Mouse (Mus musculus): ENCODE data around the gene Olfr1317. TPM values are rescaled to one million over a fixed set of nuclear protein-coding genes. Genes with fewer than 3 reads are reported as not detected.

Gene Olfr1317
- polyA plus RNA-seq (2014; fragmentation: Illumina TruSeq; extraction: RNeasy Lipid Tissue Mini Kit (QIAGEN cat#74804)), result not detected

DNA sequence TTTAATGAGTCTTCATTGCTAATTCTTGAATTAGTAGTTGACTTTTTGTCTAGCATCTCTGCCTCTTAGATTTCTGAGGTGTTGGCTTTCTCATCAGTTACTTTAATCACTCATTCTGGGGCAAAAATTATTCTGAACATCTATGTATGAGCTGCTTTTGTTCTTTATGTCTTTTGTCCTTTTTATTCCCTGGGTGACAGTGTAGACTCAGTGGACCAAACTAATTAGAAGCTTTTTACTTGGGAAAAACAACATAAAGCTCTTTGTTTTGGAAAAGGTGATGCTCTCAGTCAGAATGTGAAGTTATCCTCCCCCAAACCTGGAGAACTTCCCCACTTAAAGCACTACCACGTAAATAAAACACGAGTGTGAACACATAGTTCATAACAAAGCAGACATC, at the start of gene Olfr1317:
Olfr1317 (plus strand) TSS at position 301 of the 400 bp plus-strand sequence.

DNA sequence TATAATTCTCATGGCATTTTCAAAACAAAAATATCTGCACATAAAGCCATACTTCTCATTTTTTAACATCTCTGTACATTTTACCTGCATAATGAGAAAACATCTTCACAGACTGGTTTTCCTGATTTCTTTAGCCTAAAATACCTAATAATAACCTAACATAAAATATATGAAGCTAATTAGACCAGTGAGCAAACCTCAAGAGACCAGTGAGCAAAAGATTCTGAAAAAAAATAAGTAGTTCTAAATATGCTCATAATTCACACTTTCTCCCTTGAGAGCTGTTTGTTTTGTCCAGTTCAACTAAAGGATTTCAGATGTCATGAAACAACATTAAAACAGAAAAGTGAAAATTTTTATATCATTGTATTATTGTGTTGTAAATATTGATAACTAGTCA, 43.4 kb upstream of the Olfr1317 start, which contains the start of gene Olfr1314:
Olfr1314 (minus strand) TSS at position 101 of the 400 bp plus-strand sequence.

DNA sequence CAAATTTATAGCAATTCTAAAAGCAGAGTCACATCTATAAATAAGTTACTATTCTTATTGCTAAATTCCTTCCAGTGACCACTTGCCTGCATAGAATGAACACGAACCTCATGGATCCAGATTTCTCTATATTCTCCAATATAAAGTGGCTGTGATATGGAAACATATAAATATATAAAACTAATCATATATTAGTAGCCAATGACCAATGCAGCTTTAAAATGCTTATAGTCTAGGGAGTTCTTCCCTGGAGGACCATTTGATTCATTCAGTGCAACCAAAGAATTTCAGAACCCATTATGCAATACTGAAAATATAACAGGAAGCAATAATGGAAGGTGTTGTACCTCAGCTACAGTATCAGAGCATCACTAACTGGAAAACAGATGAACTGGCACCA, 24.8 kb upstream of the Olfr1317 start, which contains the start of gene Olfr1315-ps1:
Olfr1315-ps1 (minus strand) TSS at position 101 of the 400 bp plus-strand sequence.

DNA sequence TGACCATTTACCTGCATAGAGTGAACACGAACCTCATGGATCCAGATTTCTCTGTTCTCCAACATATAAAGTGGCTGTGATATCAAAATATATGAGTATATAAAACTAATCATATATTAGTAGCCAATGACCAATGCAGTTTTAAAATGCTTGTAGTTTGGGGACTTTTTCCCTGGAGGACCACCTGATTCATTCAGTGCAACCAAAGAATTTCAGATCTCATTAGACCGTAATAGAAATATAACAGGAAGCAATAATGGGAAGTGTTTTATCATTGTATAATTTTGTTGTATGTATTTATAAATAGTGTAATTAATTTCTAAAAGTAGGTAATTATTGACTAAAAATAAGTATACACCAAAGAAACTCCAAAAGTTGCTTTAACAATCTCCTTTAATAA, 5.3 kb upstream of the Olfr1317 start, which contains the start of gene Olfr1316:
Olfr1316 (minus strand) TSS at position 101 of the 400 bp plus-strand sequence.

DNA sequence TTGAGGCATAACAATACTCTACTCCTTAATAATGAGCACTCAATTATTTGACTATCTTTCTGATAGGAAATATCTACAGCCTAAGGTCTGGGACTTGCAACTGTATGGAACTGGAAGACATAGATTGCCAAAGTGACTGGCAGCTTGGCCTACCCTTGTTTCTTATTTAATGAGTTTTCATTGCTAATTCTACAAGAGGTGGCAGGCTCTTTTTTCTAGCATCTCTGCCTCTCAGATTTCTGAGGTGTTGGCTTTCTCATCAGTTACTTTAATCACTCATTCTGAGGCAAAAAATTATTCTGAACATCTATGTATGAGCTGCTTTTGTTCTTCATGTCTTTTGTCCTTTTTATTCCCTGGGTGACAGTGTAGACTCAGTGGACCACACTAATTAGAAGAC, 13.8 kb downstream of the Olfr1317 start, which contains the start of gene Olfr1318:
Olfr1318 (plus strand) TSS at position 301 of the 400 bp plus-strand sequence.

Other genes with a start within 250 kb of the Olfr1317 start
- gene Olfr1306, start 224.1 kb upstream of the Olfr1317 start, polyA plus RNA-seq (2014; fragmentation: Illumina TruSeq; extraction: RNeasy Lipid Tissue Mini Kit (QIAGEN cat#74804)), result not detected
- gene Olfr1307, start 190.9 kb upstream of the Olfr1317 start, polyA plus RNA-seq (2014; fragmentation: Illumina TruSeq; extraction: RNeasy Lipid Tissue Mini Kit (QIAGEN cat#74804)), result not detected
- not detected for gene Olfr1308, start 175.4 kb upstream of the Olfr1317 start, polyA plus RNA-seq (2014; fragmentation: Illumina TruSeq; extraction: RNeasy Lipid Tissue Mini Kit (QIAGEN cat#74804))
- gene Olfr1309, start 150.0 kb upstream of the Olfr1317 start, polyA plus RNA-seq (2014; fragmentation: Illumina TruSeq; extraction: RNeasy Lipid Tissue Mini Kit (QIAGEN cat#74804)), result not detected
- not detected for gene Olfr1310, start 127.6 kb upstream of the Olfr1317 start, polyA plus RNA-seq (2014; fragmentation: Illumina TruSeq; extraction: RNeasy Lipid Tissue Mini Kit (QIAGEN cat#74804))
- not detected for gene Olfr1311, start 115.9 kb upstream of the Olfr1317 start, polyA plus RNA-seq (2014; fragmentation: Illumina TruSeq; extraction: RNeasy Lipid Tissue Mini Kit (QIAGEN cat#74804))
- gene Olfr1312, start 90.1 kb upstream of the Olfr1317 start, polyA plus RNA-seq (2014; fragmentation: Illumina TruSeq; extraction: RNeasy Lipid Tissue Mini Kit (QIAGEN cat#74804)), result not detected
- gene Olfr1313, start 62.5 kb upstream of the Olfr1317 start, polyA plus RNA-seq (2014; fragmentation: Illumina TruSeq; extraction: RNeasy Lipid Tissue Mini Kit (QIAGEN cat#74804)), result not detected
- not detected for gene Olfr1314, start 43.5 kb upstream of the Olfr1317 start, polyA plus RNA-seq (2014; fragmentation: Illumina TruSeq; extraction: RNeasy Lipid Tissue Mini Kit (QIAGEN cat#74804))
- gene Olfr1315-ps1, start 24.9 kb upstream of the Olfr1317 start, polyA plus RNA-seq (2014; fragmentation: Illumina TruSeq; extraction: RNeasy Lipid Tissue Mini Kit (QIAGEN cat#74804)), result not detected
- not detected for gene Olfr1316, start 5.4 kb upstream of the Olfr1317 start, polyA plus RNA-seq (2014; fragmentation: Illumina TruSeq; extraction: RNeasy Lipid Tissue Mini Kit (QIAGEN cat#74804))
- not detected for gene Olfr1318, start 13.9 kb downstream of the Olfr1317 start, polyA plus RNA-seq (2014; fragmentation: Illumina TruSeq; extraction: RNeasy Lipid Tissue Mini Kit (QIAGEN cat#74804))
- gene Lpcat4, start 99.1 kb downstream of the Olfr1317 start, polyA plus RNA-seq (2014; fragmentation: Illumina TruSeq; extraction: RNeasy Lipid Tissue Mini Kit (QIAGEN cat#74804)), result not detected
- 0.14 TPM for gene Nutm1, start 119.0 kb downstream of the Olfr1317 start, polyA plus RNA-seq (2014; fragmentation: Illumina TruSeq; extraction: RNeasy Lipid Tissue Mini Kit (QIAGEN cat#74804))
- 33.2 TPM for gene Nop10, start 121.6 kb downstream of the Olfr1317 start, polyA plus RNA-seq (2014; fragmentation: Illumina TruSeq; extraction: RNeasy Lipid Tissue Mini Kit (QIAGEN cat#74804))
- 93.0 TPM for gene Slc12a6, start 125.5 kb downstream of the Olfr1317 start, polyA plus RNA-seq (2014; fragmentation: Illumina TruSeq; extraction: RNeasy Lipid Tissue Mini Kit (QIAGEN cat#74804))
- 2.7 TPM for gene Gm21985, start 126.0 kb downstream of the Olfr1317 start, polyA plus RNA-seq (2014; fragmentation: Illumina TruSeq; extraction: RNeasy Lipid Tissue Mini Kit (QIAGEN cat#74804))
- gene Emc4, start 227.7 kb downstream of the Olfr1317 start, polyA plus RNA-seq (2014; fragmentation: Illumina TruSeq; extraction: RNeasy Lipid Tissue Mini Kit (QIAGEN cat#74804)), result 68.4 TPM
- gene Katnbl1, start 238.9 kb downstream of the Olfr1317 start, polyA plus RNA-seq (2014; fragmentation: Illumina TruSeq; extraction: RNeasy Lipid Tissue Mini Kit (QIAGEN cat#74804)), result 91.2 TPM

Data from ovary, adult 10 weeks (tissue).